Mouse (Mus musculus): ENCODE measurements around the gene Gatd1. TPM values are rescaled to one million over a fixed set of nuclear protein-coding genes. Genes with fewer than 3 reads are reported as not detected.

Gatd1 gene
- polyA plus RNA-seq, 1 experiment = 33.6 TPM

GRCm38 (mm10) chr7:141394158-141394557 is 19.8 kb downstream of the Gatd1 start:
- Histone ChIP-seq H3K4me3 (replicated peaks; ENCODE audit: control insufficient read depth, low read depth, low read length) (peak overlapping the region; percentile 41), H3K27ac (ENCODE audit: control insufficient read depth, insufficient read depth, low read depth, low read length, poor library complexity) (peak overlapping the region; percentile 92), H3K4me1 (ENCODE audit: control insufficient read depth, insufficient read depth, low read length) (peaks cover 1% of the 10 kb centered on the region; the same call in 1 of the 2 replicates)
- 12% methylated on average over 7 of the region's 7 CpGs for WGBS
- no peak for TF ChIP-seq CTCF (IDR thresholded peaks at IDR 0.05; ENCODE audit: control insufficient read depth, insufficient read depth, low read length)
- TF ChIP-seq POLR2A (IDR thresholded peaks at IDR 0.05; ENCODE audit: borderline replicate concordance, control insufficient read depth, low read depth, low read length) = no peak

- Histone ChIP-seq H3K27ac (ENCODE audit: control insufficient read depth, insufficient read depth, low read depth, low read length, poor library complexity) (peak overlapping the region; percentile 97), H3K4me3 (replicated peaks; ENCODE audit: control insufficient read depth, low read depth, low read length) (peak overlapping the region; percentile 85), H3K4me1 (ENCODE audit: control insufficient read depth, insufficient read depth, low read length) (peaks cover 1% of the 10 kb centered on the region; the same call in 1 of the 2 replicates)
- no peak for TF ChIP-seq POLR2A (IDR thresholded peaks at IDR 0.05; ENCODE audit: borderline replicate concordance, control insufficient read depth, low read depth, low read length)
- no peak for TF ChIP-seq CTCF (IDR thresholded peaks at IDR 0.05; ENCODE audit: control insufficient read depth, insufficient read depth, low read length)
- WGBS = 3% methylated on average over 9 of the region's 9 CpGs
Measured at GRCm38 (mm10) chr7:141392552-141393222, 21.2 kb downstream of the Gatd1 start.

- under 1% methylated on average over 57 of the region's 57 CpGs for WGBS
Measured at GRCm38 (mm10) chr7:141391625-141392551, 22.0 kb downstream of the Gatd1 start, which contains the start of gene Taldo1. Gene Taldo1 (plus strand): TSS chr7:141392199.

GRCm38 (mm10) chr7:141390326-141391259 is 23.3 kb downstream of the Gatd1 start:
- TF ChIP-seq CTCF (IDR thresholded peaks at IDR 0.05; ENCODE audit: control insufficient read depth, insufficient read depth, low read length) = no peak
- H3K4me3 ChIP-seq (replicated peaks; ENCODE audit: control insufficient read depth, low read depth, low read length) = no peak overlapping the region
- 64% methylated on average over 9 of the region's 9 CpGs for WGBS
- peak overlapping the region; percentile 16; the same call in 1 of the 2 replicates for H3K27ac ChIP-seq (ENCODE audit: control insufficient read depth, insufficient read depth, low read depth, low read length, poor library complexity)
- peaks cover 1% of the 10 kb centered on the region; the same call in 1 of the 2 replicates for H3K4me1 ChIP-seq (ENCODE audit: control insufficient read depth, insufficient read depth, low read length)

More at GRCm38 (mm10) chr7:141391625-141392551, 22.0 kb downstream of the Gatd1 start, which contains the start of gene Taldo1:
- Histone ChIP-seq H3K4me1 (ENCODE audit: control insufficient read depth, insufficient read depth, low read length) (peaks cover 1% of the 10 kb centered on the region; the same call in 1 of the 2 replicates), H3K4me3 (replicated peaks; ENCODE audit: control insufficient read depth, low read depth, low read length) (peak within 1 kb of the TSS; percentile 85), H3K27ac (ENCODE audit: control insufficient read depth, insufficient read depth, low read depth, low read length, poor library complexity) (peak within 1 kb of the TSS; percentile 97)
- TF ChIP-seq POLR2A (IDR thresholded peaks at IDR 0.05; ENCODE audit: borderline replicate concordance, control insufficient read depth, low read depth, low read length) = peak; percentile 79
- TF ChIP-seq CTCF (IDR thresholded peaks at IDR 0.05; ENCODE audit: control insufficient read depth, insufficient read depth, low read length) = 0 out of 2 replicates have a peak, but pooled peaks have one; percentile 1

- TF ChIP-seq POLR2A (IDR thresholded peaks at IDR 0.05; ENCODE audit: borderline replicate concordance, control insufficient read depth, low read depth, low read length) (no peak), CTCF (IDR thresholded peaks at IDR 0.05; ENCODE audit: control insufficient read depth, insufficient read depth, low read length) (no peak)
- Histone ChIP-seq H3K27ac (ENCODE audit: control insufficient read depth, insufficient read depth, low read depth, low read length, poor library complexity) (peak overlapping the region; percentile 32), H3K4me1 (ENCODE audit: control insufficient read depth, insufficient read depth, low read length) (peaks cover 1% of the 10 kb centered on the region; the same call in 1 of the 2 replicates), H3K4me3 (replicated peaks; ENCODE audit: control insufficient read depth, low read depth, low read length) (no peak overlapping the region)
- WGBS = 51% methylated on average over 3 of the region's 3 CpGs
Measured at GRCm38 (mm10) chr7:141388487-141389109, 25.3 kb downstream of the Gatd1 start.

GRCm38 (mm10) chr7:141387807-141388486 is 26.0 kb downstream of the Gatd1 start:
- no peak overlapping the region for H3K4me3 ChIP-seq (replicated peaks; ENCODE audit: control insufficient read depth, low read depth, low read length)
- 24% methylated on average over 2 of the region's 2 CpGs for WGBS
- H3K4me1 ChIP-seq (ENCODE audit: control insufficient read depth, insufficient read depth, low read length) = peaks cover 1% of the 10 kb centered on the region; the same call in 1 of the 2 replicates
- TF ChIP-seq CTCF (IDR thresholded peaks at IDR 0.05; ENCODE audit: control insufficient read depth, insufficient read depth, low read length) (no peak), POLR2A (IDR thresholded peaks at IDR 0.05; ENCODE audit: borderline replicate concordance, control insufficient read depth, low read depth, low read length) (no peak)
- no peak overlapping the region for H3K27ac ChIP-seq (ENCODE audit: control insufficient read depth, insufficient read depth, low read depth, low read length, poor library complexity)

Measured in bone marrow, adult 2 months (tissue).